Comparison of ENCODE assay signal across 8 mouse cellular contexts in genomic region chr2:38585379-38585736, GRCm38 (mm10). TPM values are rescaled to one million over a fixed set of nuclear protein-coding genes. Genes with fewer than 3 reads are reported as not detected.
DNase-seq lines count a peak whose midpoint lies in the region; ATAC-seq lines count a peak whose summit lies in the region.

No protein-coding gene starts in this region.

- no peaks in the 10 kb centered on the region for H3K9me3 ChIP-seq in neural tube, embryonic 15.5 days (replicated peaks)
- H3K9me3 ChIP-seq in liver, embryonic 15.5 days (replicated peaks) = no peaks in the 10 kb centered on the region

- H3K4me1 ChIP-seq in neural tube, embryonic 15.5 days = peaks cover 16% of the 10 kb centered on the region
- H3K4me1 ChIP-seq in liver, embryonic 15.5 days (replicated peaks) = 0 out of 2 replicates have a peak, but pooled peaks cover 3% of the 10 kb centered on the region

- DNase-seq in neural tube, embryonic 10.5 days (ENCODE audit: extremely low spot score, low spot score) = peak; percentile 32
- DNase-seq in kidney, adult 9 months = peak; percentile 50
- no peak for DNase-seq in B cell, adult 2 months
- no peak for DNase-seq in spleen, postnatal 10 days (ENCODE audit: low spot score in 2 of 2)
- DNase-seq in left cerebral cortex, postnatal 4 days = no peak
- DNase-seq in layer of hippocampus, postnatal 36 days = no peak

- no peak overlapping the region for H3K4me3 ChIP-seq in neural tube, embryonic 15.5 days (replicated peaks)
- H3K4me3 ChIP-seq in liver, embryonic 15.5 days (replicated peaks) = no peak overlapping the region

- H3K9ac ChIP-seq in neural tube, embryonic 15.5 days (replicated peaks) = no peak overlapping the region
- no peak overlapping the region for H3K9ac ChIP-seq in liver, embryonic 15.5 days

- peaks cover 34% of the 10 kb centered on the region for H3K36me3 ChIP-seq in neural tube, embryonic 15.5 days
- H3K36me3 ChIP-seq in liver, embryonic 15.5 days (replicated peaks) = peaks cover 64% of the 10 kb centered on the region

- H3K4me2 ChIP-seq in neural tube, embryonic 15.5 days = no peak overlapping the region
- no peak overlapping the region for H3K4me2 ChIP-seq in liver, embryonic 15.5 days

- no peak for ATAC-seq in neural tube, embryonic 15.5 days (ENCODE audit: low FRiP score)
- ATAC-seq in liver, embryonic 15.5 days (ENCODE audit: insufficient read depth) = peak; percentile 47; the same call in 1 of the 2 replicates

- WGBS in neural tube, embryonic 15.5 days = 35% methylated on average over 5 of the region's 5 CpGs
- WGBS in liver, embryonic 15.5 days (ENCODE audit: insufficient replicate concordance) = 75% methylated on average over 5 of the region's 5 CpGs

- no peak overlapping the region for H3K27ac ChIP-seq in neural tube, embryonic 15.5 days (replicated peaks)
- no peak overlapping the region for H3K27ac ChIP-seq in liver, embryonic 15.5 days (replicated peaks)

- H3K27me3 ChIP-seq in neural tube, embryonic 15.5 days (replicated peaks) = no peaks in the 10 kb centered on the region
- H3K27me3 ChIP-seq in liver, embryonic 15.5 days = no peaks in the 10 kb centered on the region

- intact Hi-C loops in left cerebral cortex, postnatal 4 days (cut with DNase I) = no loop called here

RNA-seq across cellular contexts. Expression of gene Psmb7, which starts 58.5 kb away (rescaled TPM):
- polyA plus RNA-seq in neural tube, embryonic 15.5 days (2015; fragmentation: Nextera tagmentation; extraction: Ambion mirVana) = 283 and 284 TPM in 2 replicates
- 148 and 154 TPM in 2 replicates for polyA plus RNA-seq in liver, embryonic 15.5 days (2015; fragmentation: Nextera tagmentation; extraction: Ambion mirVana)
- 100 to 1,000 TPM; 231 to 253 TPM for total RNA-seq in left cerebral cortex, postnatal 4 days (2021)
- total RNA-seq in layer of hippocampus, postnatal 36 days (2021) = 100 to 1,000 TPM; 202 to 214 TPM

Comparison
In these comparisons a context has a peak if more than half of its experiments do, and no peak if none do; other contexts are left out.
1. DNase-seq: peak in neural tube, embryonic 10.5 days (single experiment) and kidney, adult 9 months (single experiment); none in B cell, adult 2 months (0 of 2), spleen, postnatal 10 days (0 of 2), left cerebral cortex, postnatal 4 days (single experiment) and layer of hippocampus, postnatal 36 days (0 of 2).